Mouse (Mus musculus): Measurements from ENCODE around the gene Krt84.

The Krt84 gene

DNA sequence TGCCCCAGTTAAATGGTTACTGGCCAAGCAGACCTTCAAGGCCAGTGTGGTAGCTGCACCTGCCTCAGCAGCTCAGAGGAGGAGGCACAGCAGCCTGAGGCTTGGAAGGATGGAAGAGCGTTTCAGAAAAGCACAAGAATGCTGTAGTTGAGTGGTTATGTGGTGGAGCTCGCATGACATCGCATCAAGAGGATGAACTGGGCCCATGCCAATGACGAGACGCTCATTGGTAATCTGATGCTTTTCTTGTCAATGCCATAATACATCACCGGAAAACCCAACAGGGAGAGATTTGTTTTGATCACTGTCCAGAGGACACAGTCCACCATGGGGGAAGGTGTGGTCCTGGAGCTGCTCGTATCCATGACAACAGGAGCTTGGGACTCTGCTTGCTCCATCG is 37.4 kb downstream of the Krt84 start:
- no peak for DNase-seq (ENCODE audit: low spot score)

DNA sequence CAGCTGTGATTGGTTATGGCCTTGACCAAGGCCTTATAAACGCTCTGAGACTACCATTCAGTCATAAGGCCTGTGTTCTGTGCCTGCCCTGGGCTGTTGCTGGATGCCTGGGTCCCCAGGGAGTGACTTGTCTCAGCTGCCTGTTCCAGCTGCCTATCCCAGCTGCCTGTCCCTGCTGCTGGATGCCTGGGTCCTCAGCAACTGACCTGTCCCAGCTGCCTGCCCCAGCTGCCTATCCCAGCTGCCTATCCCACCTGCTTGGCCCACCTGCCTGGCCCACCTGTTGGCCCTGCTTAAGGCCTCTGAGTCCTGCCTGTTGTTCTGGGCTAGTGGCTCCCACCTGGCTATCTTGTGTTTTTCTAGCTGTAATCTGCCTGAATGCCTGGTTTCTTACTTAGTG is 38.4 kb downstream of the Krt84 start:
- DNase-seq (ENCODE audit: low spot score): no peak

DNA sequence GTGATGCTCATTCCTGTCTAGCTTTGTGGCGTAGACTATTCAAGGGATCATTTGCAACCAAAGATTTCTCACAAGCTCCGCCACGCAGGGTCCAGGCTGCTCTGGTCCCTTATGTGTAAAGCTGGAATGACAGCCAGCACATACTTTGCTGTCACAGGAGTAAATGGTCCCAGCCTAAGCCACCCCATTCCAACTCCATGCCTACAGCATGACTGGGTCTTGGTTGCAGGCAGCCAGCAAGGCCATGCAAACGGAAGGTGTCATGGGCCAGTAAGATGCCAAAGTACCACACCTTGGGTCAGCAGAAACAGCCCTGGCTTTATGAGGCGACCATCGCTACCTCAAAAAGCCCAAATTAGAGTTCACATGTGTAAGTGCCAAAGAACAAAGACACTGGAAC is 38.9 kb downstream of the Krt84 start:
- no peak for DNase-seq (ENCODE audit: low spot score)

DNA sequence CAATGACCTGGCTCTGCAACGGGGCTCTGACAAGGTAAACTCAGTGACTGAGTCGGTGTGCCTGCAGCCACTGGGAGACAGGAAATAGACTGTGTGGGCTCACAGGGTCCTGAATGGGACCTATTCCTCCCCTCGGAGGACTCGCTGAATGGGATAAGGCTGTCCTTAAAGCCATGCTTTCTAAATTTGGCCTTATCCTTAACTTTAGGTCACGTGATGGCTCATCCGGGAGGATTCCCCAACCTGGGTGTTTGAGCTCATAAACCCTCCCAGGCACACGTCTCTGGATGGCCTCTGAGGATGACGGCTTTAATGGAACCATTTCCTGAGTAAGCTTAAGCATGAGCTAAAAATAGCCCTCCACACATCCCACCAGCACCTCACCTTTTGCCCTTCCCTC is 39.9 kb downstream of the Krt84 start:
- DNase-seq (ENCODE audit: low spot score): no peak

DNA sequence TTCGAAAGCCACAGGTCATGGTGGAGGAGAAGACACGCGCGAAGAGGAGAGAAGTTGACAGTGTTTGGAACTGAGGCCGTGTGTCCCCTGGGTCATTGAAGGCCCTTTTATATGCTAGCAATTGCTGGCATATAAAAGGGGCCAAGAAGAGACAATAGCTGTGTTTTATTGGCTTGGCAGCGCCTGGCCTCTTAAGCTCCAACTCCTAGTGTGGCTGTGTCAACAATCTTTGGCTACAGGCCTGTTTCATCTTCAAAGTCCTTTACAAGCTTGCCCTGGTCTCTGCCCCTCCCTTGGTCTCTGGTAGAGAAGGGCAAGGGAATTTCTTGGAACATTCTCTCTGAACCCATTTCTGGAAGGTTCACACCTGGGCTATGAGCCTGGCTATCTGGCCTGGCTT is 41.2 kb downstream of the Krt84 start, which contains the start of gene Krt83:
Krt83 (minus strand) TSS at position 82 of the 400 bp plus-strand sequence.
- no peak for DNase-seq (ENCODE audit: low spot score)

DNA sequence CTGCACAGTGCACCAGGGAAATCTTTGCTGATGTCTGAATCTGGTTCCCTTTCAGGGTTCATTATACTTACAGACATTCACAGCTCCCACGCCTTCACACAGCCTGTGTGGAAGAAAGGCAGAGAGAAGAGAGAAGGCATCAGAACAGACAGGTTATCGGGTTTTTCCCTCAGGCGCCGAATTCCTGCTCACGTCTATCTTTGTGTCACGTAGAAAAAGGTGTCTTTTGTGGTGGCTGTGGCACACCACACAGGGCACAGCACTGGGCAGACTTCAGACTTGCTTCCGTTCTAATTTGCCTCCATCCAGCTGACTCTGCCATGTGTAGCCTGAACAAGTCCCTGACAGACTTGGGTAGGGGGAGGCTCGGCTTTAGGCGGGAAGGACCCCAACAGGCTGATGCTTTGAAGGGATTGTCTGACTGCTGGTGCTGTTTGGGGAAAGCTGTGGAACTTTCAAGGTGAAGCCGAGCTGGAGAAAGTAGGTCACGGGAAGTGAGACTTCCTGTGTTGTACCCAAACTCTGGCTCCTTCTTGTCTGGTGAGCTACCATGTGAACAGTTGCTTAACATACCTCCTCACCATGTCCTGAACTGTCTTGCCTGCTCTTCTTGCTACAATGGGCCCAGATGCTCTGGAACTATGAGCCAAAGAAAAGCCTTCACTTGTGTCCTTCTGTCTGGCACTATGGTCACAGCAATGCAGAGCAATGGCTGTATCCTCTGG is 46.5 kb downstream of the Krt84 start:
- DNase-seq (ENCODE audit: low spot score): no peak

DNA sequence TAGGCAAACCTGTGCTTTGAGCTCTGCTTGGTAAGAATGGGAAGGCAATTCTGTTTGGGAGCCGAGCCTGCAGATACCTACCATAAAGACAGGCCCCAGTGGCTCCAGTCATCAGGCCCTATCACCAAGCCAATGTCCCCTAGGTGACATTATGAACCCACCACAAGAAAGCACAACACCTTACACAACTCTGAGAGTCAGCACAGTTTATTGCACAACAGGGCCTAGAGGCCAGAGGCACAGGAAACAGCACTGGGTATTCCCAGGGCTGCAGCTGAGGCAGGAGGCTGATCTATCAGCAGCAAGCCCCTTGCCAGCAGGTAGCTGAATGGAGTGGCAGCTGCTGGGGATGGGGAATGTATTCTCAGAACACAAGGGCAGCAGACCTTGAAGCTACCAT is 47.7 kb downstream of the Krt84 start:
- DNase-seq (ENCODE audit: low spot score): no peak

DNA sequence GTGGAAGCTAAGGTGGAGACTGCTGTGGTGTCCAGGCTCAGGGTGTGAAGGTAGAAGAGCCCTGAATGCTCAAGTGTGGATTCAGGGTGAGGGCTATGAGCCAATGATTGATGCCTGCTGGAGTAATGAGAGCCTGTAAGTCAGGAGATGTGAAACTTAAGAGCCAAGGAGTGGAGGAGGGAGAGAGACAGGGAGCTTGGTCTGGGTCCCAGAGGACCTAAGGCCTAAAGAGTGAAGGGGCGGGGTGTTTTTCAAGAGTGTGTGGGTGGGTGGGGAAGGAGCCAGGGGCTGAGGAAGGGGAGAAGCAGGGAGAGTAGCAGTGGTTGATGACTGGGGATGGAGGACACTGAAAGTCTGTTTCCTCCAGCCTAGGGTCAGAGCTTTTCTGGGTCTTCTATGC is 49.0 kb downstream of the Krt84 start:
- no peak for DNase-seq (ENCODE audit: low spot score)

DNA sequence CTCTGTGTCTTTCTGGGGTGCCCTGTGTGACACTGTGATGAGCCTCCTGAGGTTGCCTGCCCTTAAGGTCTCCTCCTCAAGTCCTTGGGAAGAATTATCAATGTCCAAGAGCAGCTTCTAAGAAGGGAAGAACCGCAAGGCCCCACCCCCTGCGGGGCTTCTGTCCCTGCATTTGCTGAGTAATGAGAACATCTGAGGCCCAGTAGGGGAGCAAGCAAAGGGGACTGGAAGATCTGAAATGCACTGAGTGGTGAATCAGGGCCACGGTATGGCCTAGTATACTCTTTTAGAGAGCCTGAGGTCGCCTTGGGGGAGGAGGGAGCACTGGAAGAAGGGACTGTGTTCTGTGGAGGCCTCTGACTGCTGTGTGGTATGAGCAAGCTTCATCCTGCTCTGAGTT is 50.6 kb downstream of the Krt84 start:
- no peak for DNase-seq (ENCODE audit: low spot score)

DNA sequence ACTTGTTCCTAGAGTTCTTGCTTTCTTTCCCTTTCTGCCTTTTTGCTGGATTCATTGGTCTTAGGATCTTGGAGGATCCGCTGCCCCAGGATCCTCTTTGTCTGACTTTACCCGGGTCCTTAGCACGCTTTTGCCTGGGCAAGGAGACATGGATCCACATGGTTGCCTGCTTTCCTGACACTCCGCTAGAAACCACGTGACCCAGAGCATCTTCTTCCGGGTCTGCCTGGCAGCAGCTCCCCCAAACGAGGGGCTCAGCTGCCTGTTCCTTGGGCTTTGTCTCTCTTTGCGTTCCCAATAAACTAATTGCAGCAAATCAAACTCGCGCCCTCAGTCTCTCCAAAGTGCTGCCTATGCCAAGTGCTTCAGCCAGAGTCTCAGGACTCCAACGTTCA is 53.0 kb downstream of the Krt84 start:
- no peak for DNase-seq (ENCODE audit: low spot score)

DNA sequence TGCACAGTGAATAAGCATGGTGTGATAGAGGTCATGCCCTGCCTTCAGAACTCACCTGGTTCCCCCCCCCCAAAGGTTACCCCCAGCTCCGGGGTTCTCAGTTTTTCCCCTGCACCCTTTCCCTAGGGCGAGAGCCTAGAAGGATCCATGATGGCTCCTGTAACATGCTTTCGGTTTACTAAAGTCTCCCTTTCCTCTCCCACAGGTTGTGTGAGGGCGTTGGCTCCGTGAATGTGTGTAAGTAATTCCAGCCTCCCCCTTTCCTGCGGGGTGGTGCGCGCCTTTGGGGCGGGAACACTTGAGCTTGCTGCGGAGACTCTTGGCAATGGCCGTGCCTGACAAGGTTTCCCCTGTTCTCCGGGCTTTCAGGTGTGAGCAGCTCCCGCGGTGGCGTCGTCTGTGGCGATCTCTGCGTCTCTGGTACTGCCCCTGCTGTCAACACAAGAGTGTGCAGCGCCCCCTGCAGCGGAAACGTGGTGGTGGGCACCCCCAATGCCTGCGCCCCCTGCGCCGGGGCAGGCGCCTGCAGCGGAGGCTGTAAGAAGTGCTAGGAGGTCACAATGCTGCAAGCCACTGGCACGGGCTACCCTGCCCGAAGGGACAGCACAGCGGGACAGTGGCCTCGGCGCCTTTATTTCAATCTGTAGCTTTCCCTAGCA is 53.5 kb downstream of the Krt84 start:
- no peak for DNase-seq (ENCODE audit: low spot score)
